Mouse (Mus musculus) liver, embryonic 14.5 days (tissue): ENCODE results near the gene Tox3. TPM values are rescaled to one million over a fixed set of nuclear protein-coding genes. Genes with fewer than 3 reads are reported as not detected.

Source experiments
- ATAC-seq: fragments of 200-750 bp; cut with Nextera tagmentation; 2 replicates; pipeline ENCODE4 v1.8.0; 2017; ENCODE audit warnings: moderate number of reproducible peaks, mild to moderate bottlenecking, moderate library complexity; ENCODE audit not compliant: insufficient read depth
- DNase-seq, 3 experiments: peaks; one replicate each; pipeline ENCODE4 v3.0.0-alpha.2; 2012 to 2013; ENCODE audit warnings: low read depth in 3 of 3, low spot score in 3 of 3
- H3K27ac ChIP-seq: fragments of 300-500 bp; sonication (generic); 2 replicates; pipeline ENCODE4 v1.5.1; 2014; ENCODE audit warnings: moderate library complexity, mild to moderate bottlenecking, control low read depth, inconsistent platforms
- H3K27me3 ChIP-seq: fragments of 300-500 bp; sonication (generic); 2 replicates; pipeline ENCODE4 v1.6.1; 2014; ENCODE audit warnings: mild to moderate bottlenecking, low read length, moderate library complexity; ENCODE audit not compliant: control insufficient read depth, insufficient read depth
- H3K36me3 ChIP-seq: fragments of 300-500 bp; sonication (generic); replicated peaks from 2 replicates; pipeline ENCODE4 v1.6.1; 2014; ENCODE audit warnings: low read depth; ENCODE audit not compliant: control insufficient read depth, insufficient read depth
- H3K4me1 ChIP-seq, 2 experiments: fragments of 200-500 bp in 1 of 2; fragments of 300-500 bp in 1 of 2; sonication (generic) in 1 of 2; replicated peaks; 2 replicates each; pipeline ENCODE4 v1.6.1; 2012 to 2014; ENCODE audit warnings: antibody characterized with exemption in 1 of 2, inconsistent platforms in 1 of 2, low read length in 1 of 2; ENCODE audit not compliant: control insufficient read depth in 2 of 2, insufficient read depth in 2 of 2
- H3K4me2 ChIP-seq: fragments of 300-500 bp; sonication (generic); 2 replicates; pipeline ENCODE4 v1.6.1; 2014; ENCODE audit warnings: low read depth, mild to moderate bottlenecking, control low read depth, moderate library complexity
- H3K4me3 ChIP-seq, 2 experiments: fragments of 200-500 bp in 1 of 2; fragments of 300-500 bp in 1 of 2; sonication (generic) in 1 of 2; 2 replicates each; pipeline ENCODE4 v1.5.1; 2012 to 2014; ENCODE audit warnings: low read depth in 2 of 2, low read length in 2 of 2, mild to moderate bottlenecking in 2 of 2, control low read depth in 1 of 2, inconsistent platforms in 1 of 2, moderate library complexity in 1 of 2; ENCODE audit not compliant: insufficient read depth in 1 of 2
- H3K9ac ChIP-seq: fragments of 300-500 bp; sonication (generic); replicated peaks from 2 replicates; pipeline ENCODE4 v1.6.1; 2014; ENCODE audit warnings: mild to moderate bottlenecking, control low read depth, moderate library complexity
- H3K9me3 ChIP-seq: fragments of 300-500 bp; sonication (generic); 2 replicates; pipeline ENCODE4 v1.6.1; 2016; ENCODE audit warnings: low read length, mixed read lengths; ENCODE audit not compliant: control insufficient read depth
- CTCF ChIP-seq: IDR thresholded peaks from 2 replicates; pipeline ENCODE4 v1.5.1; 2016; ENCODE audit warnings: antibody characterized with exemption, low read depth, control low read depth
- EP300 ChIP-seq: IDR thresholded peaks from 2 replicates; pipeline ENCODE4 v1.6.1; 2016; ENCODE audit warnings: antibody characterized with exemption, low read depth
- WGBS: fragments of 180-500 bp; shearing (Covaris S2); extraction: QIAGEN DNeasy Blood & Tissue Kit; methylation state at CpG from one replicate; pipeline ENCODE4 v1.1.7; 2014; ENCODE audit not compliant: insufficient replicate concordance; 5-methylcytosine and 5-hydroxymethylcytosine counted together
- polyA plus RNA-seq, 2 experiments: library from polyadenylated mRNA; depleted of rRNA in 1 of 2; stranded (reverse) in 1 of 2; unstranded in 1 of 2; fragments of >200 nt; fragmentation: Nextera tagmentation in 1 of 2; extraction: Ambion mirVana in 1 of 2; gene quantifications; 2 replicates each; pipeline versions ENCODE4 v1.2.1 to v1.2.3; 2012 to 2014

Gene Tox3
- polyA plus RNA-seq (2012; rRNA removed) = 0.13 and 0.23 TPM in 2 replicates
- 0.06 TPM in 1 of 2 replicates, not detected in the other for polyA plus RNA-seq (2014; fragmentation: Nextera tagmentation; extraction: Ambion mirVana)

GRCm38 (mm10) chr8:90348178-90348925, at the start of gene Tox3:
Gene Tox3, minus strand, starts transcription at chr8:90348343.
- H3K9me3 ChIP-seq = no peaks in the 10 kb centered on the region
- TF ChIP-seq EP300 = no peak
- no peak for TF ChIP-seq CTCF
- peak within 1 kb of the TSS; percentile 38 to 47 for H3K4me3 ChIP-seq
- H3K4me1 ChIP-seq = no peaks in the 10 kb centered on the region
- no peak for ATAC-seq
- no peak for DNase-seq
- H3K9ac ChIP-seq = no peak within 1 kb of the TSS
- peak within 1 kb of the TSS; percentile 57 for H3K4me2 ChIP-seq
- H3K27ac ChIP-seq = no peak within 1 kb of the TSS
- peaks cover 28% of the 10 kb centered on the region for H3K27me3 ChIP-seq
- no peaks in the 10 kb centered on the region for H3K36me3 ChIP-seq
- 8% methylated on average over 24 of the region's 89 CpGs for WGBS

GRCm38 (mm10) chr8:90392643-90393042, 44.5 kb upstream of the Tox3 start:
- WGBS = 82% methylated on average over 2 of the region's 2 CpGs

GRCm38 (mm10) chr8:90391483-90392074, 43.4 kb upstream of the Tox3 start:
- Histone ChIP-seq H3K4me1 (0 out of 4 replicates have a peak, but pooled peaks cover 0 to 2% of the 10 kb centered on the region in 2 experiments), H3K27me3 (no peaks in the 10 kb centered on the region), H3K36me3 (no peaks in the 10 kb centered on the region), H3K9me3 (no peaks in the 10 kb centered on the region), H3K4me2 (no peak overlapping the region), H3K9ac (no peak overlapping the region), H3K27ac (no peak overlapping the region), H3K4me3 (no peak overlapping the region)
- ATAC-seq (peak; percentile 21; the same call in 1 of the 2 replicates), DNase-seq (peak in 2 of 3 experiments; percentile 1 to 3)
- TF ChIP-seq EP300 (no peak), CTCF (no peak)
- WGBS = 18% methylated on average over 3 of the region's 3 CpGs

More at GRCm38 (mm10) chr8:90392643-90393042, 44.5 kb upstream of the Tox3 start:
- H3K27ac ChIP-seq = no peak overlapping the region
- no peak overlapping the region for H3K4me3 ChIP-seq
- DNase-seq (no peak), ATAC-seq (no peak)
- H3K4me1 ChIP-seq = 0 out of 4 replicates have a peak, but pooled peaks cover 0 to 2% of the 10 kb centered on the region in 2 experiments
- no peak overlapping the region for H3K9ac ChIP-seq
- no peaks in the 10 kb centered on the region for H3K36me3 ChIP-seq
- H3K27me3 ChIP-seq = no peaks in the 10 kb centered on the region
- H3K4me2 ChIP-seq = no peak overlapping the region
- TF ChIP-seq EP300 (no peak), CTCF (no peak)
- H3K9me3 ChIP-seq = no peaks in the 10 kb centered on the region

- no peak for DNase-seq
- Histone ChIP-seq H3K9ac (no peak overlapping the region), H3K27me3 (no peaks in the 10 kb centered on the region), H3K4me3 (no peak overlapping the region), H3K4me1 (0 out of 4 replicates have a peak, but pooled peaks cover 0 to 2% of the 10 kb centered on the region in 2 experiments), H3K36me3 (no peaks in the 10 kb centered on the region), H3K27ac (no peak overlapping the region), H3K4me2 (no peak overlapping the region), H3K9me3 (no peaks in the 10 kb centered on the region)
- ATAC-seq = no peak
- WGBS = 52% methylated on average over 1 of the region's 1 CpGs
- TF ChIP-seq CTCF (no peak), EP300 (no peak)
Observed at GRCm38 (mm10) chr8:90390827-90391226, 42.7 kb upstream of the Tox3 start.

- H3K4me1 ChIP-seq = no peaks in the 10 kb centered on the region
- no peak overlapping the region for H3K4me3 ChIP-seq
- no peak for ATAC-seq
- no peak overlapping the region for H3K4me2 ChIP-seq
- H3K9me3 ChIP-seq = no peaks in the 10 kb centered on the region
- no peak overlapping the region for H3K9ac ChIP-seq
- no peak for TF ChIP-seq EP300
- TF ChIP-seq CTCF = no peak
- no peaks in the 10 kb centered on the region for H3K27me3 ChIP-seq
- no peak overlapping the region for H3K27ac ChIP-seq
- WGBS = 74% methylated on average over 6 of the region's 6 CpGs
- no peak for DNase-seq
- H3K36me3 ChIP-seq = no peaks in the 10 kb centered on the region
Observed at GRCm38 (mm10) chr8:90379064-90379463, 30.9 kb upstream of the Tox3 start.
